Mouse (Mus musculus): ENCODE measurements around the gene Rasd2.
A peak's percentile ranks its signal among the peaks of the same experiment; 100 is the strongest.

Gene Rasd2

GRCm38 (mm10) chr8:75213686-75214085 is at the start of gene Rasd2:
TSS of gene Rasd2 (plus strand) at chr8:75213944.
- DNase-seq (ENCODE audit: low spot score in 2 of 2): no peak

DNA sequence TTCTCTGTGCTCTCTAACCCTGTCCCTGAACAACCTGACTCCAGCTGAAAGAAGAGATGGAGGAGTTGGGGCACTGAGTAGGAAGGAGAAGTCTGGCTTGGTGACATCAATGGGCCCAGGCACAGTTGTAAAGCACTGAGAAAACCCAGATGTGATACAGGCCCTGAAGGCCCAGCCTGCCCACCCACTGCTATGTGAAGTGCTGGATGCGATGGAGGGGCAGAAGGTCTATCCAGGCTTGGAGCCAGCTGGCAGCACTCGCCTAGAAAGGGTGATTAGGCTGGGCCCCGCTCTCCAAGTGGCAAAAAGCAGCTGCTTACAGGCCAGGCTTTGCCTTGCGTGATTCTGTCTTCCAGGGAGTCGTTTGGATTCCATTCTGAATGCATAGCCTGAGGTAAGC is 44.4 kb upstream of the Rasd2 start:
- peak in 1 of 2 experiments; percentile 31 for DNase-seq (ENCODE audit: low spot score in 2 of 2)

- no peak for DNase-seq (ENCODE audit: low spot score in 2 of 2)
Observed at GRCm38 (mm10) chr8:75172009-75172685, 41.6 kb upstream of the Rasd2 start.

DNA sequence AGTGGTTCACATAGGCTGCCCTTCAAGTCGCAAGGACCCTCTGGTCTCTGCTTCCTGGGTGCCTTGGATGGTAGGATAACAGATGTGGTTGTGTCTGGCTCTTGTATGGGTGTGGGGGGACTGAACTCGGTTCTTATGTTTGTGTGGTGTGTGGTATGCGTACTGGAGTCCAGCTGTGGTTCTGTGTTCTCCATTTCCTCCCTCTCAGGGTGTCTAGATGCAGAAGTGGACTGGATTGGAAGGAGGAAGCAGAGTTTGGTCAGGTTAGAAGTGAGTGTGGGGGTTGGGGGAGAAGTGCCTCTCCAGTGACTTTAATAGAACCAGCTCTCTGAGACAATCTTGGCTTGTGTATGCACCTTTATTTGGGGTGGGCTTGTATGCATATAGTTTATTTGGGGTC is 20.7 kb upstream of the Rasd2 start:
- DNase-seq (ENCODE audit: low spot score in 2 of 2): no peak

DNA sequence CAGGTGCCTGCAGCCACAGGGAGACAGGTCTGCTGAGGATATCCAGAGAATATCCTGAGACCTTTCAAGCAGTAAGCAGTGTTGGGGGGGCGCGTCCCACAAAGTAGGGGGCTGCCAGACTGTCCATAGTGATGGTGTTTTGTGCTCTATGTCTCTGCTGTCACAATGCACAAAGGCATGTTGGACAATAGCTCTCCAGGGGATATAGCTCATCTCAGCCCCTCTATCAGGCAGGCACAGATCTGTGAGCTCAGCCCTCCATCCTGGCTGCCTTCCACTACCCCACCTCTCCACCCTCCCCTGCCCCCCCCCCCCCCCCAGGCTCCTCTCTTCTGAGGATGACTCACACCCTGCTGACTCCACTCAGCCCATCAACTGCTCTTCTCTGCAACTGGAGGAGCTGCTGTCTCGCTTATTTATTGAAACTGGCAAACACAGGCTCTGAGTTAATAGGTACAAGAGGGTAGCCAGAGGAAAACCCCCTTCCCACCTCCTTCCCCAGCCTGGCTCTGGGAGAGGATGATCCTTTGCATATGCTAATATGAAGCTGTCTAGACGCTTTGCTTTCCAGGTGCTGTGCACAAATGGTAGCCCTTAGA is 19.2 kb upstream of the Rasd2 start:
- DNase-seq (ENCODE audit: low spot score in 2 of 2): no peak

DNA sequence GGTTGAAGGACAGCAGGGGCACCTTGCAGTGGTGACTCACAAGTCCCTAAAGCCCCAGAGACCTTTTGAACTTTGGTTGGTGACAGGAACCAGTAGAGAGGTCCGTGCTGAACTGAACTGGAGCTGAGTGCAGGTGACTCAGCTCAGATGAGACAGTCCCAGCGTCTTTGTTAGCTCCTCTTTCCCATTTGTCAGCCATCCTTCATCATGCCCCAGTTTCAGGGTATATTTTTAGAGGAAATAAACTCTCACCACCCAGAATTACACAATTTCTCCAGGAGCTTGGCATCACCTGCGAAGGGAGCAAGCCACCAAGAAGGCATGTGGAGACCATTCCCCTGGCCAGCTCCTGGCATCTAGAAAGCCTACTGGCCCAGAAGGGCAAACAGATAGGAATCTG is 16.6 kb upstream of the Rasd2 start:
- no peak for DNase-seq (ENCODE audit: low spot score in 2 of 2)

- DNase-seq (ENCODE audit: low spot score in 2 of 2): no peak
Observed at GRCm38 (mm10) chr8:75197862-75198261, 15.9 kb upstream of the Rasd2 start.

- no peak for DNase-seq (ENCODE audit: low spot score in 2 of 2)
Observed at GRCm38 (mm10) chr8:75198300-75198699, 15.4 kb upstream of the Rasd2 start.

GRCm38 (mm10) chr8:75198988-75199765 is 14.6 kb upstream of the Rasd2 start:
- DNase-seq (ENCODE audit: low spot score in 2 of 2): peak; percentile 65 to 79

- no peak for DNase-seq (ENCODE audit: low spot score in 2 of 2)
Observed at GRCm38 (mm10) chr8:75199914-75200313, 13.8 kb upstream of the Rasd2 start.

GRCm38 (mm10) chr8:75202041-75202656 is 11.6 kb upstream of the Rasd2 start:
- DNase-seq (ENCODE audit: low spot score in 2 of 2): no peak

GRCm38 (mm10) chr8:75202913-75203312 is 10.8 kb upstream of the Rasd2 start:
- DNase-seq (ENCODE audit: low spot score in 2 of 2): no peak

- DNase-seq (ENCODE audit: low spot score in 2 of 2): no peak
Observed at GRCm38 (mm10) chr8:75203420-75203819, 10.3 kb upstream of the Rasd2 start.

DNA sequence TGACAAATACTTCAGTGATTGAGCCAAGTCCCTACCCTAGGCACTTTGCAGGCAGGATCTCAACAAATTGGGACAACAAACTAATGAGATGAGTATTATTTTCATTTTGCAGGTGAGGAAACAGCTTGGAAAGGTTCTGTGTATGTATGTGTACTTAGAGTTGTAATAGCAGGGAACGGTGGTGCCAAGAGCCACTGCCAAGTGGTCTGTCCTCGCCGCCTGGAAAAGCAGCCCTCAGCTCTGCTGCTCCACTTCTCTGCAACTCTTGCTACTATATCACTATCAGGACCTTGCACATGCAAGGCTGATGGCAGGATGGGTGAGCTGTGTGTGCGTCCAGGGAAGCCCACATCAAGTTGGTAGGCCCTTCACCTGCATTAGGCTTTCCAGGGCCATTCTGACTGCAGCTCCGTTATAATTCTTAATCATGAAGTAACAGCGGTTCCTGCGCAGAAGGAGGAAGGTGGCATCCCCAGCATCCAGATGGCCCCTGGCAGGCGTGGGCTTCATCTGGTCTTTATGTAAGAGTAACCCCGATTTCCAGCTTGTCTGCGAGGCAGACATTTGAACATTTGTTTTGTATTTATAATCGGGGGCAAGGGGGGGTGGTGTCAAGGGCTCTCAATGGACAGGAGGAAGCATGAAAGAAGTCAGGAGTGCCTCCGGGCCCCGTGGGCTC is 9.4 kb upstream of the Rasd2 start:
- DNase-seq (ENCODE audit: low spot score in 2 of 2): no peak

- DNase-seq (ENCODE audit: low spot score in 2 of 2): peak in 1 of 2 experiments; percentile 57
Observed at GRCm38 (mm10) chr8:75211461-75211860, 2.3 kb upstream of the Rasd2 start.

DNA sequence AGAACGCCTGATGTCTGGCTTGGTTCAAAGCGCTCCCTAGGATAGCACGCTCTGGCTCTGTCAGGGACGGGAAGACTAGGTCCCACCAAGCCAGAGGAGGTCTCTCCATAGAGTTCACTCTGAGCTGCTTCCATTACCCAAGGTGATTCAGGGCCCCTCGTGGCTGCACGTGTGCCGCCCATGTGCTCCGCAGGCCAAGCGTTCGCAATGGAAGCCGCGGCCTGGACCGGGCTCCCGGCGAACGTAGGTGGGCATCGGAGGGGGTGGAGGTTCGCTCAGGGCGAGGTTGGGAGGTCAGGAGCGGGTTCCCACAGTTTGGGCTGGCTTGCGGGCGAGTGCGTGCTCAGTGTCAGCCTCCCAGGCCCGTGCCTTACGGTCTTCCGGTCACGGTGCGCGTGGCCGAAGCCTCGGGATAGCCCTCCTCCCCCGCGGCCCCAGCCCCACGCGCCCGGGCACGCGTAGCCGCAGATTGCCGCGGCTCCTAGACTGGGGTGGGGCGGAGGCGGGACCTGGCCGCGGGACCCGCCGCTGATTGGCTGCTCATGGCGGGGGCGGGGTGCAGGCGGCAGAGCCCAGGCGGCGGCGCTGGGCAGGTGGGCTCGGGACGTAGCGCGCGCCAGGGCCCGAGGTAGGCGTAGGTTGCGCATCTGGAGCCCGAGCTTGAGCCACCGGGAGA is 975 bp upstream of the Rasd2 start:
- DNase-seq (ENCODE audit: low spot score in 2 of 2): peak; percentile 88

DNA sequence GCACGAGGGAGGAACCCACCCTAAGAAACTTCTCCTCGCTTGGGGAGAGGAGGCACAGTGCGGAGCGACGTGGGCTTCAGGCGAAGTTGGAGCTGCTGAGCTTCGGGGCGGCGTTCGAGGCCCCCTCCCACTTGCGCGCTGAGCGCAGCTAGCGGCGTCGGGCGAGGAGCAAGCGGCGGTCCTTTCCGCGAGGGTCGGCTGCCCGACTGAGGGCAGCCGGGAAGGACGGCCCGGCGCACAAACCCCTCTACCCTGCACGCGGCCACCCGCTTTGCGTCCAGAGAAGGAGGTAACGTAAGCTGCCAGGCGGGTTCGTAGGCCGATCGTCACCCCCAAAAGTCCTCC is 465 bp upstream of the Rasd2 start:
- no peak for DNase-seq (ENCODE audit: low spot score in 2 of 2)

GRCm38 (mm10) chr8:75215046-75215445 is 1.3 kb downstream of the Rasd2 start:
- DNase-seq (ENCODE audit: low spot score in 2 of 2): peak; percentile 62 to 73

GRCm38 (mm10) chr8:75215931-75216330 is 2.2 kb downstream of the Rasd2 start:
- DNase-seq (ENCODE audit: low spot score in 2 of 2): peak in 1 of 2 experiments; percentile 46

DNA sequence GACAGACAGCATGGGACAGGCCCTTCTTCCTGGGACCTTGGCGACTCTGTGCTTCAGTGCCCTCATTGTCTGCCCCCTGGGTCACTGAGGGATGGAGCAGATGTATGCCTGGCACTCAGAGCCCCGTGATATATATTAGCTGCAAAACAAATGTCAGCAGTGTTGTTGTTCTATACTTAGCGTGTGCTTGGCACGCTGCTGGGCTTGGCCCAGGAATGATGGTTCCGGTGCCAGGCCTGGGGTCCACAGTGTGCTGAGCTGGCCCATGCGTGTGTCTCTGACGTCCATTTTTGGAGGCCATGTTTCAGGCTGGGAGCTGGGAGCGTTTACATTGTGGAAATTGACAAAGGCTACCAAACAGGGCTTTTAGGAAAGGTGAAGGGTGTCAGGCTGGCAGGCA is 3.1 kb downstream of the Rasd2 start:
- DNase-seq (ENCODE audit: low spot score in 2 of 2): peak in 1 of 2 experiments; percentile 35

GRCm38 (mm10) chr8:75217969-75218368 is 4.2 kb downstream of the Rasd2 start:
- DNase-seq (ENCODE audit: low spot score in 2 of 2): peak; percentile 73 to 85

Data from right cerebral cortex, postnatal 10 days (tissue).